Mouse (Mus musculus): ENCODE results near the gene Tnni3.

Gene Tnni3

DNA sequence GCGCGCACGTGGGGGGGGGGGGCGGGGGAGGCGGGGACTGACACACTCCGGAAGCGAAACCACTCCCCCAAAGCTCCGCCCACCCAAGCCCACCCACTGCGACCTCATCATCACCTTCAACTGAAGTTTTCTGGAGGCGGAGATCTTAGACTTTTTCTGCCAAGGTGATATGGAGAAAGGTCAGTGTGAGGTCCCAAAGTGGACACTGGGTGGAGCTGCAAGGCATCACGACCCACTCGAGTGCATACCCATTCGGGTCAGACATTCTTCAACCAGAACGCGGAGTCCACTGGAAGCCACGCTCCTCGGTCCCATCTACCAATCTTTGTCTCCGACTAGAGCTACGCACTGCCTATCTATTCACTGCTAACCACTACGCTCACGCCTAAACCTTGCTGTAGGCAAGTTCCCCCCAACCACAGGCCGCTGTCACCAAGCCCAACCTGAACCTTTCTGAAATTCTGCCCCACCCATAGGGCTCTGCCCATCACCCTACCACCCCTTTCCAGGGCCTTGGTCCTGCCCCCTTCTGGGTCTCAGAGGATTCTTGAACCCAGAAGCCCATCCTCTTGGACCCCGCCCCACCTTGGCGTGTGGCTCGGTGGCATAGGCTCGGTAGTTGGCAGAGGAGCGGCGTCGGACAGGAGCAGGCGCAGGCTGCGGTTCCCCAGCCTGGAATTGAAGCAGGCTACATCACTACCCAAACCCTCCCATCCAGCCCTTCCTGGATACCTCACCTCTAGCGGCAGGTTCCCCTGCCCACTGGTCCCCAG, 2.6 kb downstream of the Tnni3 start:
- DNase-seq (ENCODE audit: low spot score), result no peak

DNA sequence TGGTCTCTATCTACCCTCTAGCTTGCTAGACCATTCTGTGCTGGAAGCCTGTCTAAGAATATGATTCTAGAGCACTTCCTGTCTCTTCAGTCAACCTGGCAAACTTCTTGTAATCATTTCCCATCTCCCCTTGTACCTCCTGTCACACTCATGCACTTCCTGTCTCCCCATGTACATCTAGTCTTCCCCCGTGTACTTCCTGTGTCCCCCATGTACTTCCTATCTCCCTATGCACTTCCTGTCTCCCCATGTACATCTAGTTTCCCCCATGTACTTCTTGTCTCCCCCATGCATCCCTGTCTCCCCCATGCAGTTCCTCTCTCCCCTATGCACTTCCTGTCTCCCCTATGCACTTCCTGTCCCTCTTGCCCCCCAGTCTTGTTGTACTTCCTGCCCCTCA, 5.5 kb downstream of the Tnni3 start:
- no peak for DNase-seq (ENCODE audit: low spot score)

DNA sequence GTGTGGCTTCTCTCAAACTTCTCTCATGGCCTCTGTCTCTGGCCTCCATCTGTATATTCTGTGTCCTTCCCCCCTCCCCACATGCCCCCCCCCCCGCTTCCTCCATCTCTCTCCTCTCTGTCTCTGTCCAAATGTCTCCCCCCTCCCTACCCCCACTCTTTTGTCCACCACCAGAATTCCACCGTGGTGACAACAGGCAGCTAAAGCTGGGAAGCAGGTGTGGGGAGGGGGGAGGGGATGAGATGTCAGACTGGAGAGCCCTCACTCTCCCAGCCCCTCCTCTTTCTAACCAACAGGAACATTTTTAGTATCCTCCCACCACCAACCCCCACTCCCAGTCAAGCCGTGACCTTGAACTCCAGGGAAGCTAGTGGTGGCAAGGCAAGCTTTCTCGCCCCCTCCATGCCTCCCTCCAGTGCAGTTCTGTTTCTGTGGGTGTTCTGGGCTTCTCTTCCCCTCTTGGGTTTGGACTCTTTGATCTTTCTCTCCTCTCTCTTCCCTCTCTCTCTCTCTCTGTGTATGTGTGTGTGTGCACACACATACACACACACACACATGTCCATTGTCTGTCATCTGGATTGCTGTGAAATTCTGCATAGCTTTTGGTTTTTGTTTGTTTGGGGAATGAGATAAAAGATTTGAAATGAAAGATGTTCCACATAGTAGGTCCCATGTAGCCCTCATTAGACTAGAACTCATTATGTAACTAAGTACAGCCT, 7.5 kb downstream of the Tnni3 start, which contains the start of gene Tnnt1:
TSS of gene Tnnt1 (minus strand) at position 51 of the 719 bp plus-strand sequence.
- peak; percentile 56 for DNase-seq (ENCODE audit: low spot score)

DNA sequence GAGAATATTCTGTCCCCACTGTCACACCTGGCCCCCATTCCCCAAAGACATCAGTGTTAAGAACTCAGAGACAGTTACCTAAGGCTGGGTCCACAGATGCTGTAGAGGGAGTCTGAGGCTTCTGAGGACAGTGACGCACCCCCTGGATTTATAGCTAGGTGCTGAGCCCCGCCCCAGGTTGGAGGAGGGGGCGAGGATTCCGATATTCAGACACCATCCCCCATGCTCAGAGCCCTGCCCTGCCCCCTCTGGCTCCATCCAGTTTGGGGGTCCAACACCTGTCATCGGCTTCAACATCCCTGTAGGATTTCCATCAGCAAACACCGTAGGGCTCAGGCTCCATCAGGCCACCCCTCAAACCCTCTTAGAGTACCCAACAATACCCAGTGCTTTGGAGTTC, 8.2 kb downstream of the Tnni3 start:
- DNase-seq (ENCODE audit: low spot score), result no peak

DNA sequence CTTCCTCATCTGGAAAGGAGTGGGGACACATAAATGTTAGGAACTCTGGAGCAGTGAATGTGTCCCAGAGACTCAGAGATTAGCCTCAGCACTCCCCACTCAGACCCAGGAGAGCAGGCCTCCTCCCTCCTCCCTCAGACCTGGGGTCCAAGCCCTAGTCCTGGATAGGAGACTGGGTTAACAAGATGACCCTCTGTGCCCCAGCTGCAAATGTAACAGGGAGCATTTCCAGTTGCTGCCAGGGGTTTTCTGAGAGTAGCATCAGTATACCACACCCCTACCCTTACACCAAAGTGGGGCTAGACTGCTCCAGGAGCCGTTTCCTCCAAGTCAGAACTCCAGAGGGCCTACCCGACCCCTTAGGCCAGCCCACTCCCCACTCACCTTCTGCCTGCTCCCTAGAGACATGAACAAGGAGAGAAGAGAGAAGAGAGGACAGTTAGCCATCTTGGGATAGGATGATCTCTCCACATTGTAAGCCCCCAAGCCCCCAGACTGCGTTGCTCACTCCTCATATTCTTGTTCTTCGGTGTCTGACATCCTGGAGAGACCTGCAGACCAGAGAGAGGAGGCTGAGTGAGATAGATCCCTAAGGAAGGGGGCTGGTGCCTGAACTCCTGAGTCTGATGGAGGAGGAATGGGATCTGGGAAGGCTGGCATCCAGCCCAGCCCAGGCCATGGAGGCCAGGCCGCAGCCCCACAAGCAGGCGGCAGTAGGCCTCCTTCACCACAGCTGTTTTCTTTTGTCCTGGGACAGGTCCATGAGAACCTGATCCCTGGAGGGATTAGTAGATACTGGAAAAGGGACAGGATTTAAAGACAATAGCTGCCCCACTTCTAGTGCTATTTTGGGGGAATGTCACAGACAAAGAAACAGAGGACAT, 10.0 kb downstream of the Tnni3 start:
- DNase-seq (ENCODE audit: low spot score), result no peak

DNA sequence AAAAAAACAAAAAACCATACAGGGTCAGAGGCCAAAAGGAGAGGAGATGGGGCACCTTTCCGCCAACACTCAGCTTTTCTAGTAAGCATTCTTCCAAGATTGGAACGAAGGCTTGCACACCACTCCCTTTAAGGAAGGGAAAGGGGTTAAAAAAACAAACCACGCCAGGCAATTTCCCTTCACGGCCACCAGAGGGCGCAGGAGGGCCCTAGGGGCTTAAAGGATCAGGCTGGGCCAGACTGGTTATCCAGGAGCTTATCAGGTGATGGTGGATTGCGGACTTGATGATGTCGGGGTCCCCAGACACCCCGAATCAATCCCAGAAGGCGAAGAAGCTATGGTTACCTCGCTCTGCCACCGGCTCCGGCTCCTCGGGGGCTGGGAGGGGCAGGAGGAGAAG, 10.8 kb downstream of the Tnni3 start:
- peak; percentile 60 for DNase-seq (ENCODE audit: low spot score)

DNA sequence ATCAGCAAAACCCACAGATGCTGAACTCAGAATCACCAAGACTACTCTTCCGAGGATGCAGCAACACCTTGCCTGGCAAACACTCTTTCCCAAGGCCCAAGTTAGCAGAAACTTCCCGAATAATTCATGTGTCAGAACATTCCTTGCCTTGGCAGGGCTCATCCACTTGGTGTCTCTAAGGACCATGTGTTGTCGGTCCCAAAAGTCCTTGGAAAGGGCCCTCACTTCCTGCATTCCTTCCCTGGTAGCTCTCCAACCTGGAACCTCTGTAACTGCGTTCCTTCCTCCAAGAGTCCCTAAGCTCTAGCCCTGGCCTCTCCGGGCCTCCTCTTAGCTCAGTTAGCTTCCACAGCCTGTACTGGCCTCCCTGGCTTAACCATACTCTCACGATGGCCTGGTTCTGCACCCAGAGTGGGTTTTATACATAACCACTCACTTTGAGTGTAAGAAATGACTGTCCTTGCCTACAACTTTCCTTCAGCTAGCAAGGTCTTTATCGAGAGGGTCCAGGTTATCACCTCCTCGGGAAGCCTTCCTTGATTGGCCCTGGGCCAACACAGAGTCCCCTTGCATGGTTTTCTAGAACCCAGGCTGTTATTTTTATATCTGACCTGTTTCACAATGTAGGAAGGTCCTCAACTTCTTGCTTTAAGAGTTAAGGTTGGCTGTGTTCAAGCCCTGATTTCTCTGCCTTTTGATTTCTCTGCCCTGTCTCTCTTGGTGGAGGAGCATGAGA, 12.4 kb downstream of the Tnni3 start:
- DNase-seq (ENCODE audit: low spot score), result no peak

DNA sequence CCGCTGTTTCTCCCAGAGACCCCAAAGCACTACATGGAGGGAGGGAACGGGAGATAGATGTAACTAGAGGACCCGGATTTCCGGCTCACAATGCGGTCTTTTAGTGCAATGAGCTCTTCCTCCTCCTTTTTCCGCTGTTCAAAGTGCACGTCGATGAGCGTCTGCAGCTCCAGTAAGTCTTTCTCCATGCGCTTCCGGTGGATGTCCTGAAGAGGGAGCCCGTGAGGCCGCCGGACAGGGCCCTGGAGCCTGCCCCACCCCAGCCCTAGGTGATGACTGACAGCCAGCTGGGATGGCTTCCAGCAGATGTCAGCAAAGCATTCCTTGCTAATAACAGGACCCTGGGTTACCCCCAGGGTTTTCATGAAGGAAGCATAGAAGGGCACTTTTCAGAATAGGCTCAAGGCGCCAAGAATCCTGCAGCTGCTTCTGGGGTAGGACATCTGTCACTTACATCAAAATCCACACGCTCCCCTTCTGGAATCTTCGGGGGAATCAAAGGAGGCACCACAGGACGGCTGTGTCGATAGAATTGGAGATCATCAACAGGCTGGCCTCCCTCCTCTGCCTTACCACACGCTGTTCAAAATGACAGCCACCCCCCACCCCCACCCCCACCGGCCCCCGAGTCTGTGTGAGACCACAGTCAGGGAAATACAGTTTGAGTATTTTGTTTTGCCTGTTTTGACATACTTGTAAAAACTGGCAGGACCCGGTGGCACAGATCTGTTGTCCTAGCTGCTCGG, 14.0 kb downstream of the Tnni3 start:
- peak; percentile 83 for DNase-seq (ENCODE audit: low spot score)

DNA sequence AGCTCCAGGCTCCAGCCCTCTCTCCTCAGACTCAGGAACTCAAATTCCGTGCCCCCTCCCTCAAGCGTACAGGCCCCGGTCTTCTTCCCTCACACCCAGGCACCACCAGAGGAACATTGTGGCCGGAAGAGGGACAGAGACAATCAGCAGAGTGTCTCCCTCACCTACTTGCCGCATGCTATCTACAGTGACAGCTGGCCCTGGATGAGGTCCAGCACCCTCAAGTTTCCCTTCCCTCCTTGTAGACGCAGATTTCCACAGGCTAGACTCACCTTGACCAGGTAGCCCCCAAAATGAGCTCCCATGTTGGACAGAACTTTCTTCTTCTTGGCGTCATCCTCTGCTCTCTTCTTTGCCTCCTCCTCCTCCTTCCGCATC, 15.3 kb downstream of the Tnni3 start:
- no peak for DNase-seq (ENCODE audit: low spot score)

DNA sequence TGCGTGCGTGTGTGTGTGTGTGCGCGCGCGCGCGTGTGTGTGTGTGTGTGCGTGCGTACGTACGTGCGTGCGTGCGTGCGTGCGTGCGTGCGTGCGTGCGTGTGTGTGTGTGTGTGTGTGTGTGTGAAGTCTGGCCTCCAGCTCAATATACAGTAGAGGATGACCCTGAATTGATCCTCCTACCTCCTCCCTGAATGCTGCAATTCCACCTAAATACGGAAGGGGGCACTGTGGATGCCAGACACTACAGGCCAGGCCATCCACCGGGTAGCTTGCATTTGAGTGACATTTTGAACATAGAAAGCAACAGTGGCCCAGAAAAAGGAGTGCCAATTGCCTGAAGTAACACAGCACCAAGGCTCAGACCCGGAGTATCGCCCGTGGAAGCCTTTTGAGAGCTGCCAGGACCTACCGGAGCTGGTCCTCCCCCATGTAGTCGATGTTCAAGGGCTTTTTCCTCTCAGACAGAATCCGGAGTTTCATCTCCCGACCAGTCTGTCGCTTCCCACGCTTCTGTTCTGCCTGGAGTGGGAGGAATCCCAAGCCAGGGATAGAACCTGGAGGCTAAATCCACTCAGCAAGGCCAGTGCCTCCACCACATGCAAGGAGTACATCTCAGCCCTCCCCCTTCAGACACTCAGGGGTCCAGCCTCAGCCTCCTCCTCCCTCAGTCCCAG, 15.8 kb downstream of the Tnni3 start:
- no peak for DNase-seq (ENCODE audit: low spot score)

DNA sequence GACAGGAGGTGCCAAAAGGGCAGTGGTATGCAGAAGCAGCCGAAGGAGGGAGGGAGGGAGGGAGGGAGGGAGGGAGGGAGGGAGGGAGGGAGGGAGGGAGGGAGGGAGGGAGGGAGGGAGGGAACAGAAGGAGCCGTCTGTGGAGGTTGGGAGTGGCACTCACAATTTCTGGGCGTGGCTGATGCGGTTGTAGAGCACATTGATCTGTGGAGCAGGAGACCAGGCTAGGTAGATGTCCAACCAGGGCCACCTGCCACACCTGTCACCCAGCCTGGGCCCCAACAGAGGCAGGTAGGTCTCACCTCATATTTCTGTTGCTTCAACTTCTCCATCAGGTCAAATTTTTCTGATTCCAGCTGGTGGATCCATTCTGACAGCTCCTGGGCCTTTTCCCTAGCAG, 16.8 kb downstream of the Tnni3 start:
- no peak for DNase-seq (ENCODE audit: low spot score)

DNA sequence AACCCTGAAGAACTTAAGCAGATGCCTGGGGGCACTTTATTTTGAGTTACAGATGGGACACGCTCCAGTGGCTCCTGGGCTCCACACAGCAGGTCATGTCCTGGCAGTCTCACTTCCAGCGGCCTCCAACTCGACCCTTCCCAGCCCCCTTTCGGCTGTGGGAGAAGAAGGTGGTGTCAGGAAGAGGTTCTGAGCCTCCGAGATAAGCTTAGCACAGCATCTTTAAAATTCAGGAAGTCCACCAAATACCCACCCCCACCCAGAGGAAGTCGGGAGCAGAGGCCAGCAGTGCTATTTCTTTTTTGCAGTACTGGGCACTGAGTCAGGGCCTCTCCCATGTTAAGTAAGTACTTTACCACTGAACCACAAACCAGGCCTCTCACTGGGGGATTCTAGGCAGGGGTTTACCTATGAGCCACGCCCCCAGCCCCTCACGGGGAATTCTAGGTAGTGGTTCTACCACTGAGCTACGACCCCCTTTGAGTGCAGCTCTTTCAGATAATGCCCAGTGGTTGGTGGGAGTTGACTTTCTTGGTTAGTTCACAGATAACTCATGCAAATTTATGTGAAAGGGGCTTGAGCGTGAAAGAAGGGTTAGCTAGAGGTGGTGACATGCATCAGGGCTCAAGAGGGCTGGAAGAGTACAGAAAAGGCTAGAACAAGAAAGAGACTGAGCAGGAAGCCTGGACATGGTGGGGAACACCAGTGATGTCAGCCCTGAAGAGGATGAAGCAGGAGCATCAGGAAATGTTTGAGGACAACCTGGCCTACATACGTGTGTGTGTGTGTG, 19.2 kb downstream of the Tnni3 start:
- DNase-seq (ENCODE audit: low spot score), result no peak

DNA sequence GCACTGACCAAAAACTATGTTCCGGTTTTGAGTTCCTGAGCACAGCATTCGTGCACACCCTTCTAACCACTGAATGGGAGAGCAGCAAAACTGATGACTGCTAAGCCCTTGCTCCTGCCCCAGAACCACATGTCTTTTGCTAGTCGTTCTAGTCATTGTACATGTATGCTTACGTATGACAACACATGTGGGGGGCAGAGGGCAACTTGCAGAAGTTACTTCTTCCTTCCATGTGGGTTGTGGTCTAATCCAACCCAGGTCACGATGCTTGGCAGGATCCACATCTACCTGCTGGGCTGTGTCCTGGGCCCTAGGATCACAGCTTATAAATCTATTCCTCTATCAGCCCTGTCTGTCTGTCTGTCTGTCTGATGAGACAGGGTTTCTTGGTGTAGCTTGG, 20.2 kb downstream of the Tnni3 start:
- no peak for DNase-seq (ENCODE audit: low spot score)

DNA sequence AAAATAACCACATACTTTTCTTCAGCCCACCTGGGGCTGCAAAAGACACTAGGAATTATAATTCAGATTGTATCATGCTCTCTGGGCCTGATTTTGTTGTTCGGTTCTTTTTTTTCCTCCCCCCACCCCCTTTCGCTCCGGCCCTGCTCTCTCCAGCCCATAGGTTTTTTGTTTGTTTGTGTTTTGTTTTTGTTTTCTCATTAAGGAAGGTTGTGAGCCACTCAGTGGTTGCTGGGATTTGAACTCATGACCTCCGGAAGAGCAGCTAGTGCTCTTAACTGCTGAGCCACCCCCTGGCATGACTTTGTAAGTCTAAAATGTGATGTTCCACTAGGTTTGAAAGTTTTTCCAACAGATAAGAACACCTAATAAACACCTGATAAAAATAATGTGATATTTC, 20.9 kb downstream of the Tnni3 start:
- DNase-seq (ENCODE audit: low spot score), result no peak

DNA sequence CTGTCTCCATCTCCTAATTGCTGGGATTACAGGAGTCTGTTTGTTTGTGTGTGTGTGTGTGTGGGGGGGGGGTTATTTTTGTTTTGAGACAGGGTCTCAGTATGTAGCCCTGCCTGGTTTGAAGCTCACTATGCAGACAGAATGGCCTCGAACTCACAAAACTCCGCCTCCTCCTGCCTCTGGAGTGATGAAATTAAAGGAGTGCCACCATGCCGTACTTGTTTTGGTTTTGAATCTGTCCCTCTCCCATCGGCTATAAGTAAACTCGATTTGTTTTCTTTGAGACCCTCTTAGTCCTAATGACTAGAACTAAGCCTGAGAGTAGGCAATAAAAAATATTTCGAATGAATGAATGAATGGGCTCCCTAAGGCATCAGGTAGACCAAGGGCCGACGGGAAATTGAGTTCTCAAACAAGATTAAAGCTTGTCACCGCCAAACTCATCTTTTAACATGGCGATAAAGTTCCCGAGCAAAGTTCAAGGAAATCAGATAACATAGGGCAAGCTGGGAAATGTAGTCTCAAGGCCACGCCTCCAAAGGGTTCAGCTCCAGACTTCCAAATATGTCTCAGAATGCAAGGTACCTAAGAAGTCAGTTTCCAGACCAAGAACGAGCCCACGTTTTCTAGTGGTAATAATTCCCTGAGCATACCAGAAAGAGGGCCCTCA, 21.5 kb downstream of the Tnni3 start:
- DNase-seq (ENCODE audit: low spot score), result peak; percentile 78

DNA sequence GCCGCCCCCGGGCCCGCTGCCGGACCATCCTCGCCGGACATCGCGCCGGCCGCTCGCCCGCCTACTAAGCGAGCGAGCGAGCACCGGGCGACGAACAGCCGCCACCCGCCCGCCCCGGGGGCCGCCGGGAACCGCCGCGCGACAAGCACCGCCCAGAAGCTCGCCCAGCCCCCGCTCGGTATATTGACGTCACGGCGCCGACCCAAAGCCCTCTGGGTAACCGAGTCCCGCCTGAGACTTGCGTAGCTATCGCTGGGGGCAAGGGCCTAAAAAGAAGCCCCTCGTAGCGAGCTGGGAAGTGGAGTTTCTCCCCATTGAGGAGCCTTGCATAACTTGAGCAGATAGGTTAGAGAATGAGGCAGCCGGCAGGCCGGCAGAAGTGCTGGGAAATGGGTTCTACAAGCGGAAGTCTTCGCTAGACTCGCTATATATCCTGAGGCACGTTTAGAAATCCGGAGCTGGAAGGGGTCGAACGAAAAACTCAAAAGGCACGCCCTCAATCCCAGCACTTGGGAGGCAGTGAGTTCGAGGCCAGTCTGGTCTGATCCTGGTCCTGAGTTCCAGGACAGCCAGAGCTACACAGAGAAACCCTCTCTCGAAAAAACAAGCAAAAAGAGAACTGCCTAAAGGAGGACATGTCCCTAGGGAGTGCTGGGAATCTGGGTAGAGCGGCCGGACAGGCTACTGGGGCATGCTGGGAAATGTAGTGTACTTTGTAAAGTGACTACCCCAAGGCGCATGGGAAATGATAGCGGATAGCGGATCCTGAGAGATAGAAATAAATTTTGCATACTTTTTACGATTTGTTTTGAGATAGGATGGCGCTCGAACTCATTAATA, 22.3 kb downstream of the Tnni3 start, which contains the start of gene Ppp1r12c:
TSS of gene Ppp1r12c (minus strand) at position 123 of the 840 bp plus-strand sequence.
- peak; percentile 94 for DNase-seq (ENCODE audit: low spot score)

DNA sequence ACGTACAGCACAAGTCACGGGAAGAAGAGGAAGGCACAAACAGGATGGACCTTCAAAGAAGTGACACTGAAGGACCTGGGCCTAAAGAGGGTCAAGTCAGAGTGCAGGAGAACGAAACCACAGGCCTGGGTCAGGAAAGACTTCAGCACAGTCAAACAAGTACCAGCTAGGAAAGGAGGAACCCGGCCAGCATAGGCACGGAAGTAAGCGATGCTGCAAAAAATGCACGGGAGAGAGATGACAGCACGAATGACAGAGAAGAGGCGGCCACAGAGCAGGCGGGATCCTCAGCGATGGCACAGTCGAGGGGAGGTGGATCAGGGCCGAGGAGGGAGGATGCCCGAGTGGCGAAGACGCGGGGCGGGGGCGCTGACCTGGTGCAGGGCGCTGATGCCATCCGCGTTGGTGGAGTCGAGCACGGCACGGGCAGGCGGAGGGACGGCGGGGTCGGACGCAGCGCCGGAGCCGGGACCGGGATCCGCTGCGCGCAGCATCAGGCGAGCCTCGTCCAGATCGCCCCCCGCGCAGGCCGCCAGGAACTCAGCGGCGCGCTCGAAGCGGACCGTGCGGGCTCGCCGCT, 23.0 kb downstream of the Tnni3 start:
- peak; percentile 38 for DNase-seq (ENCODE audit: low spot score)

DNA sequence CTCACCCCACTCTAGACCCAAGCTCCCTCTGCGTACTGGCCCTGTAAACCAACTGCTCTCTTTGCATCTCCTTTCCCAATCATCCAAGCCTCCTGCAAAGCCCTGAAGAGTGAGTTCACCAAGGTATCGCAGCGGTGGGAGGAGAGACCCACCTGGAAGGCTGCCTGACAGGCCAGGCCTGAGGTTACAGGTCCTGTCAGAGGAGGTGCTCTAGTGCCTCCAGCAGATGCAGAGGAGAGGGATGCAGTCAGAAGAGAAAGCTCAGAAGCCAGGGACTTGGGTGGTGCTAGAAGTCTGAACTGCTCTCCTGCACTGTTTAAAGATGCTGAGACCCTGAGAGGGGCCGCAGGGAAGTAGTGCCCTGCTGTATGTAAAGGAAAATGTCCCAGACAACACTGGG, 25.0 kb downstream of the Tnni3 start:
- DNase-seq (ENCODE audit: low spot score), result no peak

Data from embryo, embryonic 10 days (tissue).